Mouse (Mus musculus) neural tube, embryonic 13.5 days (tissue): ENCODE data around the gene Cacna2d2. TPM values are rescaled to one million over a fixed set of nuclear protein-coding genes. Genes with fewer than 3 reads are reported as not detected.

Experiments
- ATAC-seq: fragments of 200-750 bp; cut with Nextera tagmentation; 2 replicates; pipeline ENCODE4 v1.8.0; 2017; ENCODE audit warnings: low read depth, mild to moderate bottlenecking, moderate TSS enrichment, moderate library complexity
- H3K27ac ChIP-seq: fragments of 300-500 bp; sonication (generic); replicated peaks from 2 replicates; pipeline ENCODE4 v1.5.1; 2015; ENCODE audit warnings: moderate library complexity, mild to moderate bottlenecking, inconsistent platforms
- H3K27me3 ChIP-seq: fragments of 300-500 bp; sonication (generic); 2 replicates; pipeline ENCODE4 v1.6.1; 2015; ENCODE audit warnings: mild to moderate bottlenecking, inconsistent platforms
- H3K36me3 ChIP-seq: fragments of 300-500 bp; sonication (generic); 2 replicates; pipeline ENCODE4 v1.6.1; 2015; ENCODE audit warnings: mild to moderate bottlenecking, inconsistent platforms
- H3K4me1 ChIP-seq: fragments of 300-500 bp; sonication (generic); replicated peaks from 2 replicates; pipeline ENCODE4 v1.6.1; 2015; ENCODE audit warnings: inconsistent platforms
- H3K4me2 ChIP-seq: fragments of 300-500 bp; sonication (generic); 2 replicates; pipeline ENCODE4 v1.6.1; 2015; ENCODE audit warnings: inconsistent platforms, mild to moderate bottlenecking, moderate library complexity
- H3K4me3 ChIP-seq: fragments of 300-500 bp; sonication (generic); 2 replicates; pipeline ENCODE4 v1.5.1; 2015; ENCODE audit warnings: mild to moderate bottlenecking, inconsistent platforms
- H3K9ac ChIP-seq: fragments of 300-500 bp; sonication (generic); 2 replicates; pipeline ENCODE4 v1.6.1; 2015; ENCODE audit warnings: moderate library complexity, mild to moderate bottlenecking, inconsistent platforms
- H3K9me3 ChIP-seq: fragments of 300-500 bp; sonication (generic); 2 replicates; pipeline ENCODE4 v1.6.1; 2016; ENCODE audit warnings: inconsistent platforms
- WGBS: fragments of 180-500 bp; shearing (Covaris S2); methylation state at CpG from one replicate; pipeline ENCODE4 v1.1.7; 2015; 5-methylcytosine and 5-hydroxymethylcytosine counted together
- polyA plus RNA-seq: library from polyadenylated mRNA; unstranded; fragments of >200 nt; fragmentation: Nextera tagmentation; extraction: Ambion mirVana; gene quantifications from 2 replicates; pipeline ENCODE4 v1.2.1, GENCODE M21; 2015

Cacna2d2 gene
- polyA plus RNA-seq, 1 experiment from 2014 or later = 8.6 TPM

- H3K9ac ChIP-seq = no peak overlapping the region
- no peak for ATAC-seq
- no peak overlapping the region for H3K27ac ChIP-seq
- H3K9me3 ChIP-seq = no peaks in the 10 kb centered on the region
- H3K27me3 ChIP-seq = peaks cover 22% of the 10 kb centered on the region
- peaks cover 57% of the 10 kb centered on the region for H3K4me1 ChIP-seq
- H3K36me3 ChIP-seq = peaks cover 26% of the 10 kb centered on the region
- no peak overlapping the region for H3K4me3 ChIP-seq
- H3K4me2 ChIP-seq = no peak overlapping the region
- WGBS = 91% methylated on average over 12 of the region's 12 CpGs
Measured at GRCm38 (mm10) chr9:107544729-107545128, 145.3 kb downstream of the Cacna2d2 start.

GRCm38 (mm10) chr9:107545199-107545598 lies 145.8 kb downstream of the Cacna2d2 start:
- WGBS = 90% methylated on average over 10 of the region's 10 CpGs
- H3K4me1 ChIP-seq = peaks cover 55% of the 10 kb centered on the region

GRCm38 (mm10) chr9:107545602-107546001 lies 146.2 kb downstream of the Cacna2d2 start:
- Histone ChIP-seq H3K4me1 (peaks cover 52% of the 10 kb centered on the region), H3K4me2 (no peak overlapping the region), H3K9ac (no peak overlapping the region), H3K4me3 (no peak overlapping the region), H3K36me3 (peaks cover 20% of the 10 kb centered on the region), H3K9me3 (no peaks in the 10 kb centered on the region), H3K27me3 (peaks cover 30% of the 10 kb centered on the region), H3K27ac (no peak overlapping the region)
- 6% methylated on average over 3 of the region's 3 CpGs for WGBS
- no peak for ATAC-seq

More at GRCm38 (mm10) chr9:107545199-107545598, 145.8 kb downstream of the Cacna2d2 start:
- H3K4me3 ChIP-seq = no peak overlapping the region
- H3K4me2 ChIP-seq = no peak overlapping the region
- no peak for ATAC-seq
- H3K27ac ChIP-seq = no peak overlapping the region
- H3K27me3 ChIP-seq = peaks cover 26% of the 10 kb centered on the region
- H3K36me3 ChIP-seq = peaks cover 21% of the 10 kb centered on the region
- H3K9ac ChIP-seq = no peak overlapping the region
- no peaks in the 10 kb centered on the region for H3K9me3 ChIP-seq

- Histone ChIP-seq H3K27ac (peak within 1 kb of the TSS; percentile 69), H3K4me1 (peaks cover 57% of the 10 kb centered on the region), H3K9ac (peak within 1 kb of the TSS; percentile 53; the same call in 1 of the 2 replicates), H3K9me3 (no peaks in the 10 kb centered on the region), H3K4me2 (peak within 1 kb of the TSS; percentile 52), H3K4me3 (peak within 1 kb of the TSS; percentile 19), H3K36me3 (peaks cover 20% of the 10 kb centered on the region), H3K27me3 (peaks cover 44% of the 10 kb centered on the region)
- 1% methylated on average over 20 of the region's 20 CpGs for WGBS
- ATAC-seq = peak; percentile 56; the same call in 1 of the 2 replicates
Measured at GRCm38 (mm10) chr9:107547026-107547425, 147.6 kb downstream of the Cacna2d2 start, which contains the start of gene Zmynd10. TSS of gene Zmynd10 (plus strand) at chr9:107547298.

- WGBS = 77% methylated on average over 5 of the region's 5 CpGs
- Histone ChIP-seq H3K36me3 (peaks cover 20% of the 10 kb centered on the region), H3K27ac (no peak overlapping the region), H3K9me3 (no peaks in the 10 kb centered on the region), H3K27me3 (peaks cover 54% of the 10 kb centered on the region), H3K4me2 (no peak overlapping the region), H3K4me1 (peaks cover 55% of the 10 kb centered on the region), H3K4me3 (no peak overlapping the region), H3K9ac (no peak overlapping the region)
- ATAC-seq = no peak
Measured at GRCm38 (mm10) chr9:107547957-107548356, 148.5 kb downstream of the Cacna2d2 start.

- WGBS = 89% methylated on average over 10 of the region's 10 CpGs
- Histone ChIP-seq H3K4me3 (no peak overlapping the region), H3K9ac (no peak overlapping the region), H3K27ac (no peak overlapping the region), H3K27me3 (peaks cover 56% of the 10 kb centered on the region), H3K9me3 (no peaks in the 10 kb centered on the region), H3K4me2 (no peak overlapping the region), H3K4me1 (peaks cover 58% of the 10 kb centered on the region), H3K36me3 (peaks cover 15% of the 10 kb centered on the region)
- ATAC-seq = no peak
Measured at GRCm38 (mm10) chr9:107548820-107549219, 149.4 kb downstream of the Cacna2d2 start.

- Histone ChIP-seq H3K36me3 (peaks cover 9% of the 10 kb centered on the region), H3K9ac (no peak overlapping the region), H3K27ac (no peak overlapping the region), H3K27me3 (peaks cover 56% of the 10 kb centered on the region), H3K4me3 (no peak overlapping the region), H3K9me3 (no peaks in the 10 kb centered on the region), H3K4me1 (peaks cover 59% of the 10 kb centered on the region), H3K4me2 (no peak overlapping the region)
- 84% methylated on average over 20 of the region's 20 CpGs for WGBS
- ATAC-seq = no peak
Measured at GRCm38 (mm10) chr9:107549297-107550074, 150.1 kb downstream of the Cacna2d2 start.

- Histone ChIP-seq H3K9me3 (no peaks in the 10 kb centered on the region), H3K27ac (no peak overlapping the region), H3K4me3 (peak overlapping the region; percentile 36), H3K27me3 (peaks cover 56% of the 10 kb centered on the region), H3K36me3 (no peaks in the 10 kb centered on the region), H3K4me1 (peaks cover 61% of the 10 kb centered on the region), H3K4me2 (peak overlapping the region; percentile 97), H3K9ac (no peak overlapping the region)
- no peak for ATAC-seq
- WGBS = 26% methylated on average over 23 of the region's 23 CpGs
Measured at GRCm38 (mm10) chr9:107550491-107551116, 151.2 kb downstream of the Cacna2d2 start.

GRCm38 (mm10) chr9:107551117-107551889 lies 151.9 kb downstream of the Cacna2d2 start, which contains the start of gene Rassf1:
TSS of gene Rassf1 (plus strand) at chr9:107551555.
- Histone ChIP-seq H3K4me2 (peak within 1 kb of the TSS; percentile 97), H3K36me3 (no peaks in the 10 kb centered on the region), H3K4me1 (peaks cover 61% of the 10 kb centered on the region), H3K27ac (0 out of 2 replicates have a peak within 1 kb of the TSS, but pooled peaks have one; percentile 28), H3K27me3 (peaks cover 56% of the 10 kb centered on the region), H3K9me3 (no peaks in the 10 kb centered on the region), H3K4me3 (peak within 1 kb of the TSS; percentile 36), H3K9ac (peak within 1 kb of the TSS; percentile 68)
- 1% methylated on average over 63 of the region's 63 CpGs for WGBS
- ATAC-seq = no peak

- H3K4me2 ChIP-seq = peak overlapping the region; percentile 97
- H3K9me3 ChIP-seq = no peaks in the 10 kb centered on the region
- peak overlapping the region; percentile 68 for H3K9ac ChIP-seq
- no peak for ATAC-seq
- 0 out of 2 replicates have a peak overlapping the region, but pooled peaks have one; percentile 28 for H3K27ac ChIP-seq
- peak overlapping the region; percentile 36 for H3K4me3 ChIP-seq
- peaks cover under 1% of the 10 kb centered on the region; the same call in 1 of the 2 replicates for H3K36me3 ChIP-seq
- peaks cover 56% of the 10 kb centered on the region for H3K27me3 ChIP-seq
- H3K4me1 ChIP-seq = peaks cover 61% of the 10 kb centered on the region
- 8% methylated on average over 8 of the region's 8 CpGs for WGBS
Measured at GRCm38 (mm10) chr9:107551890-107552355, 152.5 kb downstream of the Cacna2d2 start.

- no peak overlapping the region for H3K27ac ChIP-seq
- H3K4me1 ChIP-seq = peaks cover 54% of the 10 kb centered on the region
- H3K9me3 ChIP-seq = no peaks in the 10 kb centered on the region
- H3K36me3 ChIP-seq = peaks cover 9% of the 10 kb centered on the region
- H3K9ac ChIP-seq = peak overlapping the region; percentile 81; the same call in 1 of the 2 replicates
- H3K4me2 ChIP-seq = peak overlapping the region; percentile 97
- H3K4me3 ChIP-seq = peak overlapping the region; percentile 80
- WGBS = 75% methylated on average over 5 of the region's 5 CpGs
- ATAC-seq = no peak
- peaks cover 53% of the 10 kb centered on the region for H3K27me3 ChIP-seq
Measured at GRCm38 (mm10) chr9:107552690-107553393, 153.4 kb downstream of the Cacna2d2 start.
